Mouse (Mus musculus) lung, adult 2 months (tissue): Measurements from ENCODE around the gene Mkln1.

ENCODE experiments used
- CTCF ChIP-seq: fragments of 200-500 bp; IDR thresholded peaks from 2 replicates; pipeline ENCODE4 v1.5.1; 2011; ENCODE audit warnings: mild to moderate bottlenecking, low read length, control low read depth; ENCODE audit not compliant: insufficient read depth
- POLR2A ChIP-seq: fragments of 200-500 bp; IDR thresholded peaks from 2 replicates; pipeline ENCODE4 v1.6.1; 2011; ENCODE audit warnings: low read depth, mild to moderate bottlenecking, control low read depth, low read length, borderline replicate concordance; ENCODE audit errors: extremely low read depth

DNA sequence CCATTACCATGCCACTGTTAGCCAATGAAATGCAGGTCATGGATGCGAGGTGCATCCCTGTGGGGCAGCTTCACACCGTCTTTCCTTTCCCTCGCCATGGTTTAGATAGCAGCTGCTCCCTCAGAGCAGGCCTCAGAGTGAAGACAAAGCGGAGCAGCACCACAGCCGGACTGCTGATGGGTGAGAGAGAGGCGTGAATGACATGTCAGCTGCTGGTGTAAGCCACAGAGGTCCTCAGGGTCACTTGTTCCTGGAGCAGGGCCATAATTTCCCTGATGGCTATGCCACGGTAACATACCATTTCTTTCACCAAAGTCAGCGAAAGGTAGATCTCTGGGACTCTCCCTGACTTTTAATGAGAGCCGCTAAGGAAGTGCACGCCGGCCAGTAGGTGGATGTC, 35.9 kb upstream of the Mkln1 start:
- TF ChIP-seq CTCF (no peak), POLR2A (no peak)
